Mouse (Mus musculus): Measurements from ENCODE around the gene Chmp3. TPM values are rescaled to one million over a fixed set of nuclear protein-coding genes. Genes with fewer than 3 reads are reported as not detected.

The Chmp3 gene
- polyA plus RNA-seq (2014; fragmentation: Illumina TruSeq; extraction: RNeasy Lipid Tissue Mini Kit (QIAGEN cat#74804); ENCODE audit: low read depth, low replicate concordance), result 72.5 TPM

GRCm38 (mm10) chr6:71543686-71544499 is at the start of gene Chmp3:
Chmp3 (plus strand) TSS chr6:71543797.

Other genes with a start within 250 kb of the Chmp3 start
- 7.0 TPM for gene Smyd1, start 221.6 kb upstream of the Chmp3 start, polyA plus RNA-seq (2014; fragmentation: Illumina TruSeq; extraction: RNeasy Lipid Tissue Mini Kit (QIAGEN cat#74804); ENCODE audit: low read depth, low replicate concordance)
- not detected for gene Cd8b1, start 221.0 kb upstream of the Chmp3 start, polyA plus RNA-seq (2014; fragmentation: Illumina TruSeq; extraction: RNeasy Lipid Tissue Mini Kit (QIAGEN cat#74804); ENCODE audit: low read depth, low replicate concordance)
- gene Cd8a, start 170.4 kb upstream of the Chmp3 start, polyA plus RNA-seq (2014; fragmentation: Illumina TruSeq; extraction: RNeasy Lipid Tissue Mini Kit (QIAGEN cat#74804); ENCODE audit: low read depth, low replicate concordance), result 0.21 TPM
- gene Rmnd5a, start 103.2 kb upstream of the Chmp3 start, polyA plus RNA-seq (2014; fragmentation: Illumina TruSeq; extraction: RNeasy Lipid Tissue Mini Kit (QIAGEN cat#74804); ENCODE audit: low read depth, low replicate concordance), result 139 TPM
- 154 TPM for gene Rnf103, start 49.9 kb upstream of the Chmp3 start, polyA plus RNA-seq (2014; fragmentation: Illumina TruSeq; extraction: RNeasy Lipid Tissue Mini Kit (QIAGEN cat#74804); ENCODE audit: low read depth, low replicate concordance)
- 17.9 TPM for gene Kdm3a, start 89.2 kb downstream of the Chmp3 start, polyA plus RNA-seq (2014; fragmentation: Illumina TruSeq; extraction: RNeasy Lipid Tissue Mini Kit (QIAGEN cat#74804); ENCODE audit: low read depth, low replicate concordance)
- gene Reep1, start 163.8 kb downstream of the Chmp3 start, polyA plus RNA-seq (2014; fragmentation: Illumina TruSeq; extraction: RNeasy Lipid Tissue Mini Kit (QIAGEN cat#74804); ENCODE audit: low read depth, low replicate concordance), result 0.58 TPM

All from liver, adult 10 weeks (tissue).